Mouse (Mus musculus): ENCODE data around the gene Prr3.

DNA sequence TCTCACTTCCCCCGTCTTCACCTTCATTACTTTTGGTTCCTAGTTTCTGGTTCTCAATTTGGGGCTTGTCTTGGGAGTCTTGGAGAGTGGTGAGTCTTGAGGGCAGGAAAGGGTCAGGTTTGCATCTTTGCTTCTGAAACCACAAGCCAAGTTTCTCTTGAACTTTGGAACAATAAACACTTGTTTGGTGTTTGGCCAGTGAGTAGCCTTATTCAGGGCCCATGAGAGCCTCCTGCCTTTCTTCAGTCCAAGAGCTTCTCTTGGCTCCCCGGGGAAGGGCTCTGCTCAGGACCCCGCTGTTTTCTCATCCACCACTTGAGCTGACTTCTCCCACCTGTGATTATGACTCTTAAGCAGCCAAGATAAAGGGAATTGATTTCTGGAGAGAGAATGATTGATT lies 57.5 kb downstream of the Prr3 start:
- TF ChIP-seq CTCF (IDR thresholded peaks at IDR 0.05; ENCODE audit: low read depth), result no peak
- TF ChIP-seq EP300 (IDR thresholded peaks at IDR 0.05; ENCODE audit: low read depth), result no peak

Measured in heart, postnatal 0 days (tissue).